Mouse (Mus musculus): ENCODE results near the gene Gdpd4. TPM values are rescaled to one million over a fixed set of nuclear protein-coding genes. Genes with fewer than 3 reads are reported as not detected.

Gene Gdpd4
- polyA plus RNA-seq, 1 experiment, result not detected

- no peak for TF ChIP-seq POLR2A (IDR thresholded peaks at IDR 0.05; ENCODE audit: low read depth, low read length)
- peak; percentile 74; the same call in 1 of the 2 replicates for TF ChIP-seq CTCF (IDR thresholded peaks at IDR 0.05; ENCODE audit: extremely low read depth, insufficient read length, insufficient replicate concordance, low read depth, low read length)
- no peak overlapping the region for H3K4me3 ChIP-seq (ENCODE audit: low read depth, low read length)
- peaks cover 15% of the 10 kb centered on the region; the same call in 1 of the 2 replicates for H3K36me3 ChIP-seq (ENCODE audit: control insufficient read depth, insufficient read depth, low read length)
- no peak overlapping the region for H3K27ac ChIP-seq (ENCODE audit: insufficient read depth, low read depth, low read length)
- no peaks in the 10 kb centered on the region for H3K4me1 ChIP-seq (ENCODE audit: control insufficient read depth, insufficient read depth, insufficient read length, low read length)
- WGBS, result 23% methylated on average over 8 of the region's 8 CpGs
- H3K27me3 ChIP-seq (ENCODE audit: control insufficient read depth, insufficient read depth, low read length), result no peaks in the 10 kb centered on the region
Observed at GRCm38 (mm10) chr7:98051980-98052379, 132.2 kb downstream of the Gdpd4 start.

GRCm38 (mm10) chr7:98054461-98054860 is 134.7 kb downstream of the Gdpd4 start:
- peaks cover 15% of the 10 kb centered on the region; the same call in 1 of the 2 replicates for H3K36me3 ChIP-seq (ENCODE audit: control insufficient read depth, insufficient read depth, low read length)
- H3K27me3 ChIP-seq (ENCODE audit: control insufficient read depth, insufficient read depth, low read length), result no peaks in the 10 kb centered on the region
- H3K4me1 ChIP-seq (ENCODE audit: control insufficient read depth, insufficient read depth, insufficient read length, low read length), result no peaks in the 10 kb centered on the region
- TF ChIP-seq POLR2A (IDR thresholded peaks at IDR 0.05; ENCODE audit: low read depth, low read length), result no peak
- no peak for TF ChIP-seq CTCF (IDR thresholded peaks at IDR 0.05; ENCODE audit: extremely low read depth, insufficient read length, insufficient replicate concordance, low read depth, low read length)
- 86% methylated on average over 9 of the region's 9 CpGs for WGBS
- H3K4me3 ChIP-seq (ENCODE audit: low read depth, low read length), result no peak overlapping the region
- no peak overlapping the region for H3K27ac ChIP-seq (ENCODE audit: insufficient read depth, low read depth, low read length)

GRCm38 (mm10) chr7:98054942-98055341 is 135.2 kb downstream of the Gdpd4 start:
- peaks cover 17% of the 10 kb centered on the region; the same call in 1 of the 2 replicates for H3K36me3 ChIP-seq (ENCODE audit: control insufficient read depth, insufficient read depth, low read length)
- H3K27me3 ChIP-seq (ENCODE audit: control insufficient read depth, insufficient read depth, low read length), result no peaks in the 10 kb centered on the region
- H3K4me1 ChIP-seq (ENCODE audit: control insufficient read depth, insufficient read depth, insufficient read length, low read length), result no peaks in the 10 kb centered on the region
- 91% methylated on average over 8 of the region's 8 CpGs for WGBS
- no peak overlapping the region for H3K4me3 ChIP-seq (ENCODE audit: low read depth, low read length)
- no peak overlapping the region for H3K27ac ChIP-seq (ENCODE audit: insufficient read depth, low read depth, low read length)
- TF ChIP-seq CTCF (IDR thresholded peaks at IDR 0.05; ENCODE audit: extremely low read depth, insufficient read length, insufficient replicate concordance, low read depth, low read length) (no peak), POLR2A (IDR thresholded peaks at IDR 0.05; ENCODE audit: low read depth, low read length) (no peak)

GRCm38 (mm10) chr7:98066229-98066628 is 146.5 kb downstream of the Gdpd4 start:
- no peaks in the 10 kb centered on the region for H3K4me1 ChIP-seq (ENCODE audit: control insufficient read depth, insufficient read depth, insufficient read length, low read length)
- H3K36me3 ChIP-seq (ENCODE audit: control insufficient read depth, insufficient read depth, low read length), result peaks cover 52% of the 10 kb centered on the region
- TF ChIP-seq POLR2A (IDR thresholded peaks at IDR 0.05; ENCODE audit: low read depth, low read length) (no peak), CTCF (IDR thresholded peaks at IDR 0.05; ENCODE audit: extremely low read depth, insufficient read length, insufficient replicate concordance, low read depth, low read length) (no peak)
- no peaks in the 10 kb centered on the region for H3K27me3 ChIP-seq (ENCODE audit: control insufficient read depth, insufficient read depth, low read length)
- no peak overlapping the region for H3K4me3 ChIP-seq (ENCODE audit: low read depth, low read length)
- H3K27ac ChIP-seq (ENCODE audit: insufficient read depth, low read depth, low read length), result no peak overlapping the region
- 66% methylated on average over 11 of the region's 11 CpGs for WGBS

GRCm38 (mm10) chr7:98071620-98072019 is 151.9 kb downstream of the Gdpd4 start:
- WGBS, result 28% methylated on average over 5 of the region's 5 CpGs
- no peak overlapping the region for H3K4me3 ChIP-seq (ENCODE audit: low read depth, low read length)
- peak; percentile 97; the same call in 1 of the 2 replicates for TF ChIP-seq CTCF (IDR thresholded peaks at IDR 0.05; ENCODE audit: extremely low read depth, insufficient read length, insufficient replicate concordance, low read depth, low read length)
- no peak for TF ChIP-seq POLR2A (IDR thresholded peaks at IDR 0.05; ENCODE audit: low read depth, low read length)
- H3K4me1 ChIP-seq (ENCODE audit: control insufficient read depth, insufficient read depth, insufficient read length, low read length), result no peaks in the 10 kb centered on the region
- H3K27ac ChIP-seq (ENCODE audit: insufficient read depth, low read depth, low read length), result no peak overlapping the region
- H3K27me3 ChIP-seq (ENCODE audit: control insufficient read depth, insufficient read depth, low read length), result no peaks in the 10 kb centered on the region
- H3K36me3 ChIP-seq (ENCODE audit: control insufficient read depth, insufficient read depth, low read length), result peaks cover 35% of the 10 kb centered on the region

- H3K36me3 ChIP-seq (ENCODE audit: control insufficient read depth, insufficient read depth, low read length), result peaks cover 53% of the 10 kb centered on the region; the same call in 1 of the 2 replicates
- H3K27ac ChIP-seq (ENCODE audit: insufficient read depth, low read depth, low read length), result no peak overlapping the region
- no peaks in the 10 kb centered on the region for H3K27me3 ChIP-seq (ENCODE audit: control insufficient read depth, insufficient read depth, low read length)
- 86% methylated on average over 11 of the region's 11 CpGs for WGBS
- no peak overlapping the region for H3K4me3 ChIP-seq (ENCODE audit: low read depth, low read length)
- TF ChIP-seq POLR2A (IDR thresholded peaks at IDR 0.05; ENCODE audit: low read depth, low read length), result no peak
- H3K4me1 ChIP-seq (ENCODE audit: control insufficient read depth, insufficient read depth, insufficient read length, low read length), result no peaks in the 10 kb centered on the region
Observed at GRCm38 (mm10) chr7:98077453-98077852, 157.7 kb downstream of the Gdpd4 start.

- TF ChIP-seq CTCF (IDR thresholded peaks at IDR 0.05; ENCODE audit: extremely low read depth, insufficient read length, insufficient replicate concordance, low read depth, low read length) (no peak), POLR2A (IDR thresholded peaks at IDR 0.05; ENCODE audit: low read depth, low read length) (no peak)
- Histone ChIP-seq H3K4me3 (ENCODE audit: low read depth, low read length) (no peak overlapping the region), H3K4me1 (ENCODE audit: control insufficient read depth, insufficient read depth, insufficient read length, low read length) (no peaks in the 10 kb centered on the region), H3K27ac (ENCODE audit: insufficient read depth, low read depth, low read length) (no peak overlapping the region), H3K36me3 (ENCODE audit: control insufficient read depth, insufficient read depth, low read length) (peaks cover 35% of the 10 kb centered on the region), H3K27me3 (ENCODE audit: control insufficient read depth, insufficient read depth, low read length) (no peaks in the 10 kb centered on the region)
- 62% methylated on average over 5 of the region's 5 CpGs for WGBS
Observed at GRCm38 (mm10) chr7:98082376-98082775, 162.6 kb downstream of the Gdpd4 start.

Data from small intestine, adult 2 months (tissue).